In the genomic region with DNA sequence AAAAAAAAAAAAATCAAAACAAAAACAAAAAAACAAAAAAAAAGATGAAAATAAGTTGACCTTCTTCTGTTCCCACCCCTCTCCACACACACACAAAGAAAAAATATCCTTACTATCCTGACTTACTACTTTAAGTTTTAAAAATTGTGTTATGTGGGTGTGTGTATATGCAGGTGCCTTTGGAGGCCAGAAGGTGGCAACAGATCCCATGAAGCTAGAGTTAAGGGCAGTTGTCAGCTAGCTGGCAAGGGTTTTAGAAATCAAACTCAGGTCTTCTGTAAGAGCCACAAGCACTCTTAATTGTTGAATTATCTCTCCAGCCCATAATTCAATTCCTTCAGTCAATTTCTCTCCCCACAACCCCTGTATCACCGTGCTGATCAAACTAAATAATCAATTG, we compare ENCODE assay signal across 15 mouse cellular contexts. TPM values are rescaled to one million over a fixed set of nuclear protein-coding genes. Genes with fewer than 3 reads are reported as not detected.
A peak's percentile ranks its signal among the peaks of the same experiment; 100 is the strongest.
DNase-seq lines count a peak whose midpoint lies in the region; ATAC-seq and TF ChIP-seq lines count a peak whose summit lies in the region.
"Had no signal": no experiment of that assay in that cellular context is flagged by ENCODE, and none has a peak within 500 bp of the region (broad histone marks: within the 10 kb centered on the region; RNA-seq: fewer than 3 reads in every experiment).

No protein-coding gene starts in this region.

- no peaks in the 10 kb centered on the region for H3K27me3 ChIP-seq in hindbrain, postnatal 0 days (ENCODE audit: insufficient read depth, low read length)
- H3K27me3 ChIP-seq in hindbrain, embryonic 12.5 days: no peaks in the 10 kb centered on the region
- H3K27me3 ChIP-seq in midbrain, postnatal 0 days (ENCODE audit: insufficient read depth, low read length): no peaks in the 10 kb centered on the region
- no peaks in the 10 kb centered on the region for H3K27me3 ChIP-seq in midbrain, embryonic 11.5 days (ENCODE audit: control insufficient read depth, insufficient read depth, low read length)
- H3K27me3 ChIP-seq in stomach, postnatal 0 days (ENCODE audit: control insufficient read depth, insufficient read depth, low read length): no peaks in the 10 kb centered on the region
- H3K27me3 ChIP-seq: limb, embryonic 12.5 days; stomach, embryonic 15.5 days had no signal

- no peak for TF ChIP-seq EP300 in stomach, postnatal 0 days (optimal IDR thresholded peaks at IDR 0.05)

- 86% methylated on average over 1 of the region's 1 CpGs for WGBS in hindbrain, postnatal 0 days
- WGBS in hindbrain, embryonic 12.5 days: 84% methylated on average over 1 of the region's 1 CpGs
- WGBS in midbrain, postnatal 0 days: 95% methylated on average over 1 of the region's 1 CpGs
- 77% methylated on average over 1 of the region's 1 CpGs for WGBS in midbrain, embryonic 11.5 days
- 56% methylated on average over 1 of the region's 1 CpGs for WGBS in stomach, postnatal 0 days

- H3K36me3 ChIP-seq in hindbrain, postnatal 0 days (ENCODE audit: insufficient read depth, low read length): no peaks in the 10 kb centered on the region
- H3K36me3 ChIP-seq in hindbrain, embryonic 12.5 days: no peaks in the 10 kb centered on the region
- no peaks in the 10 kb centered on the region for H3K36me3 ChIP-seq in midbrain, postnatal 0 days (ENCODE audit: insufficient read depth, low read length)
- no peaks in the 10 kb centered on the region for H3K36me3 ChIP-seq in midbrain, embryonic 11.5 days (ENCODE audit: control insufficient read depth, insufficient read depth, low read length)
- H3K36me3 ChIP-seq in stomach, postnatal 0 days (ENCODE audit: control insufficient read depth, insufficient read depth, low read length): no peaks in the 10 kb centered on the region
- H3K36me3 ChIP-seq: limb, embryonic 12.5 days; stomach, embryonic 15.5 days had no signal

- DNase-seq in hindbrain, postnatal 0 days (ENCODE audit: low spot score): peak; percentile 21
- DNase-seq in midbrain, postnatal 0 days (ENCODE audit: low spot score): peak; percentile 14
- DNase-seq in midbrain, embryonic 11.5 days (ENCODE audit: low spot score, missing footprints): no peak
- peak; percentile 33 for DNase-seq in brain, adult 2 months (ENCODE audit: low read depth, low spot score)
- no peak for DNase-seq in stomach, postnatal 0 days (ENCODE audit: low spot score)
- no peak for DNase-seq in cerebellum, adult 18-20 months
- no peak for DNase-seq in heart, adult 18-20 months
- DNase-seq: kidney, adult 18-20 months; right cerebral cortex, postnatal 14 days had no signal

- no peak for ATAC-seq in hindbrain, postnatal 0 days
- no peak for ATAC-seq in hindbrain, embryonic 12.5 days (ENCODE audit: low FRiP score)
- ATAC-seq in midbrain, postnatal 0 days (ENCODE audit: low FRiP score): no peak
- ATAC-seq in midbrain, embryonic 11.5 days (ENCODE audit: low FRiP score): no peak
- no peak for ATAC-seq in stomach, postnatal 0 days (ENCODE audit: low FRiP score, low TSS enrichment)
- ATAC-seq: forebrain, embryonic 16.5 days had no signal

- no peaks in the 10 kb centered on the region for H3K4me1 ChIP-seq in hindbrain, postnatal 0 days (ENCODE audit: insufficient read depth, low read length)
- peaks cover 3% of the 10 kb centered on the region; the same call in 1 of the 2 replicates for H3K4me1 ChIP-seq in hindbrain, embryonic 12.5 days
- H3K4me1 ChIP-seq in midbrain, postnatal 0 days (ENCODE audit: insufficient read depth, low read length): no peaks in the 10 kb centered on the region
- H3K4me1 ChIP-seq in midbrain, embryonic 11.5 days (ENCODE audit: control insufficient read depth, insufficient read depth, low read length): no peaks in the 10 kb centered on the region
- H3K4me1 ChIP-seq in stomach, postnatal 0 days (replicated peaks; ENCODE audit: control insufficient read depth, insufficient read depth): no peaks in the 10 kb centered on the region
- H3K4me1 ChIP-seq: limb, embryonic 12.5 days; stomach, embryonic 15.5 days had no signal

- no peak overlapping the region for H3K4me2 ChIP-seq in hindbrain, postnatal 0 days (ENCODE audit: low read depth, low read length)
- no peak overlapping the region for H3K4me2 ChIP-seq in hindbrain, embryonic 12.5 days (replicated peaks)
- no peak overlapping the region for H3K4me2 ChIP-seq in midbrain, postnatal 0 days (ENCODE audit: low read depth, low read length, poor library complexity, severe bottlenecking)
- H3K4me2 ChIP-seq in midbrain, embryonic 11.5 days: no peak overlapping the region
- no peak overlapping the region for H3K4me2 ChIP-seq in stomach, postnatal 0 days (replicated peaks; ENCODE audit: low read depth)
- H3K4me2 ChIP-seq: limb, embryonic 12.5 days; stomach, embryonic 15.5 days had no signal

- H3K9me3 ChIP-seq in hindbrain, postnatal 0 days (ENCODE audit: low read length): no peaks in the 10 kb centered on the region
- H3K9me3 ChIP-seq in hindbrain, embryonic 12.5 days (replicated peaks): no peaks in the 10 kb centered on the region
- no peaks in the 10 kb centered on the region for H3K9me3 ChIP-seq in midbrain, postnatal 0 days (ENCODE audit: low read length)
- no peaks in the 10 kb centered on the region for H3K9me3 ChIP-seq in midbrain, embryonic 11.5 days (ENCODE audit: control insufficient read depth, low read length)
- H3K9me3 ChIP-seq in stomach, postnatal 0 days (ENCODE audit: control insufficient read depth, low read length): no peaks in the 10 kb centered on the region
- H3K9me3 ChIP-seq: limb, embryonic 12.5 days; stomach, embryonic 15.5 days had no signal

- no peak overlapping the region for H3K9ac ChIP-seq in hindbrain, postnatal 0 days (replicated peaks; ENCODE audit: low read length)
- no peak overlapping the region for H3K9ac ChIP-seq in hindbrain, embryonic 12.5 days
- H3K9ac ChIP-seq in midbrain, postnatal 0 days (replicated peaks; ENCODE audit: low read length, poor library complexity, severe bottlenecking): no peak overlapping the region
- H3K9ac ChIP-seq in midbrain, embryonic 11.5 days (ENCODE audit: low read length): no peak overlapping the region
- H3K9ac ChIP-seq in stomach, postnatal 0 days (ENCODE audit: low read length): no peak overlapping the region
- H3K9ac ChIP-seq: limb, embryonic 12.5 days; stomach, embryonic 15.5 days had no signal

- H3K4me3 ChIP-seq in hindbrain, postnatal 0 days (ENCODE audit: low read length): no peak overlapping the region
- no peak overlapping the region for H3K4me3 ChIP-seq in hindbrain, embryonic 12.5 days
- no peak overlapping the region for H3K4me3 ChIP-seq in midbrain, postnatal 0 days (ENCODE audit: low read depth, low read length)
- no peak overlapping the region for H3K4me3 ChIP-seq in midbrain, embryonic 11.5 days (ENCODE audit: low read depth, low read length)
- H3K4me3 ChIP-seq in stomach, postnatal 0 days (ENCODE audit: low read depth, low read length): no peak overlapping the region
- H3K4me3 ChIP-seq: limb, embryonic 12.5 days; stomach, embryonic 15.5 days had no signal

- no peak overlapping the region for H3K27ac ChIP-seq in hindbrain, postnatal 0 days
- no peak overlapping the region for H3K27ac ChIP-seq in hindbrain, embryonic 12.5 days
- H3K27ac ChIP-seq in midbrain, postnatal 0 days (ENCODE audit: low read depth, low read length): no peak overlapping the region
- no peak overlapping the region for H3K27ac ChIP-seq in midbrain, embryonic 11.5 days (ENCODE audit: low read depth, low read length)
- no peak overlapping the region for H3K27ac ChIP-seq in stomach, postnatal 0 days (replicated peaks)
- H3K27ac ChIP-seq: limb, embryonic 12.5 days; macrophage; stomach, embryonic 15.5 days had no signal

- peak; percentile 52 for TF ChIP-seq CTCF in hindbrain, postnatal 0 days (IDR thresholded peaks at IDR 0.05; ENCODE audit: low read depth)
- peak; percentile 60 for TF ChIP-seq CTCF in midbrain, postnatal 0 days (IDR thresholded peaks at IDR 0.05)
- peak; percentile 54 for TF ChIP-seq CTCF in stomach, postnatal 0 days (IDR thresholded peaks at IDR 0.05; ENCODE audit: low read depth)

RNA-seq across cellular contexts. Expression of gene Tmem163, which starts 22.8 kb away (rescaled TPM):
- total RNA-seq in hindbrain, postnatal 0 days (2014; rRNA removed): 56.0 and 56.6 TPM in 2 replicates
- polyA plus RNA-seq in hindbrain, postnatal 0 days (2015; fragmentation: Nextera tagmentation; extraction: Ambion mirVana): 54.5 and 54.9 TPM in 2 replicates
- polyA plus RNA-seq in hindbrain, embryonic 12.5 days (2016; fragmentation: Nextera tagmentation; extraction: Ambion mirVana): 40.4 and 45.0 TPM in 2 replicates
- total RNA-seq in midbrain, postnatal 0 days (2014; rRNA removed): 80.5 and 91.4 TPM in 2 replicates
- polyA plus RNA-seq in midbrain, postnatal 0 days (2015; fragmentation: Nextera tagmentation; extraction: Ambion mirVana): 78.2 and 80.9 TPM in 2 replicates
- 41.1 and 43.1 TPM in 2 replicates for polyA plus RNA-seq in midbrain, embryonic 11.5 days (2014; fragmentation: Nextera tagmentation; extraction: Ambion mirVana)
- polyA plus RNA-seq in stomach, postnatal 0 days (2015; fragmentation: Nextera tagmentation; extraction: Ambion mirVana): 0.61 and 0.69 TPM in 2 replicates
- 1 to 10 TPM; 6.3 to 7.8 TPM for total RNA-seq in heart, adult 18-20 months (2021)
- polyA plus RNA-seq: macrophage had no signal

RNA-seq across cellular contexts. Expression of gene Acmsd, which starts 27.0 kb away (rescaled TPM):
- not detected in 2 replicates for total RNA-seq in hindbrain, postnatal 0 days (2014; rRNA removed)
- polyA plus RNA-seq in hindbrain, postnatal 0 days (2015; fragmentation: Nextera tagmentation; extraction: Ambion mirVana): not detected in 2 replicates
- 0.10 and 0.26 TPM in 2 replicates for polyA plus RNA-seq in hindbrain, embryonic 12.5 days (2016; fragmentation: Nextera tagmentation; extraction: Ambion mirVana)
- not detected in 2 replicates for total RNA-seq in midbrain, postnatal 0 days (2014; rRNA removed)
- polyA plus RNA-seq in midbrain, postnatal 0 days (2015; fragmentation: Nextera tagmentation; extraction: Ambion mirVana): 0.16 TPM in 1 of 2 replicates, not detected in the other
- 0.12 and 0.50 TPM in 2 replicates for polyA plus RNA-seq in midbrain, embryonic 11.5 days (2014; fragmentation: Nextera tagmentation; extraction: Ambion mirVana)
- not detected in 2 replicates for polyA plus RNA-seq in stomach, postnatal 0 days (2015; fragmentation: Nextera tagmentation; extraction: Ambion mirVana)
- total RNA-seq in heart, adult 18-20 months (2021): not detected
- polyA plus RNA-seq: forebrain, embryonic 16.5 days; gonadal fat pad, adult 2 months; macrophage had no signal

Comparison
In these comparisons a context has a peak if more than half of its experiments do, and no peak if none do; other contexts are left out.
1. DNase-seq: peak in hindbrain, postnatal 0 days (single experiment), midbrain, postnatal 0 days (single experiment) and brain, adult 2 months (single experiment); none in midbrain, embryonic 11.5 days (single experiment), stomach, postnatal 0 days (single experiment), cerebellum, adult 18-20 months (0 of 2) and heart, adult 18-20 months (0 of 2).
2. RNA of gene Tmem163, which starts 22.8 kb away (polyA plus RNA-seq): 78.2 to 80.9 TPM in midbrain, postnatal 0 days, 54.5 to 54.9 TPM in hindbrain, postnatal 0 days, 41.1 to 43.1 TPM in midbrain, embryonic 11.5 days and 40.4 to 45.0 TPM in hindbrain, embryonic 12.5 days; 0.61 to 0.69 TPM in stomach, postnatal 0 days; every median in the first group is over 10 times any median in the second.
3. Peak in every context shown above with its lines, with median percentiles within 50 percentile points of each other: CTCF ChIP-seq.